Mouse (Mus musculus) stomach, postnatal 0 days (tissue): ENCODE results near the gene Pbx4.

ENCODE experiments used
- CTCF ChIP-seq: IDR thresholded peaks from 2 replicates; pipeline ENCODE4 v1.5.1; 2016; ENCODE audit warnings: antibody characterized with exemption, low read depth, mild to moderate bottlenecking, moderate library complexity
- EP300 ChIP-seq: optimal IDR thresholded peaks from 2 replicates; pipeline ENCODE3; 2016; ENCODE audit warnings: antibody characterized with exemption

- TF ChIP-seq EP300 (no peak), CTCF (no peak)
These were observed 67.6 kb downstream of the Pbx4 start for GRCm38 (mm10) chr8:69899876-69900275.
